Mouse (Mus musculus): ENCODE data around the gene Iqcf3. TPM values are rescaled to one million over a fixed set of nuclear protein-coding genes. Genes with fewer than 3 reads are reported as not detected.

Iqcf3 gene
- total RNA-seq, 2 experiments from 2014 or later, result not detected

DNA sequence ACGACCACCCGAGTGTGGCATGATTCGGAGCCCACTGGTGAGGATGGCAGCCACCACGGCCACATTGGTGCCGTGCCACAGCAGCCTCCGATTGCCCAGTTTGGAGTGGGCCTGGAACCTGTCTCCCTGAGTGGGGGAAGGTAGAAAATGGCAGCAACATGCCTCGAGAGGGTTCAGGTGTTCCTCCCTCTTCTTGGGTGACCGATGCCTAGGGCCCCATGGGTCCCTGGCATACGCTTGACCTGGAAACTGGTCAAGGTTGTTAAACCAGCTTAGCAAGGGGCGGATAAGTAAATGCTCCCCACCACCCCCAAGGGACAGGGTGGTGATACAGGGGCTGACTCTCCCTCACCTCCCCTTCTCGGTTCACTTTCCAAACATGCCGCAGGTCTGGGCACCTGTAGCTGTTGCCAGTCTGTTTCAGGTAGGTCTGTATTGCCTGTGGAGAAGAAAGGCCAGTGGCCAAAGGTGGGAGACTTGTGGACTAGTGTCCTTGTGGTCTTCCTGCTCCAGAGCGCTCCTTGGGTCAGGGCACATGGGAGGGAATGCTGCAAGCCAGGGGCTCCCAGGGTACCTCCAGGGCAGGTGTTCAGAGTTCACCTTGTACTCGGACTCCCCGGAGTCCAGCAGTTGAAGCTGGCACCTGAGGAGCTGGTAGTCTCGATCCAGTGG, 88.2 kb downstream of the Iqcf3 start:
- DNase-seq (ENCODE audit: low spot score in 2 of 2), result no peak

DNA sequence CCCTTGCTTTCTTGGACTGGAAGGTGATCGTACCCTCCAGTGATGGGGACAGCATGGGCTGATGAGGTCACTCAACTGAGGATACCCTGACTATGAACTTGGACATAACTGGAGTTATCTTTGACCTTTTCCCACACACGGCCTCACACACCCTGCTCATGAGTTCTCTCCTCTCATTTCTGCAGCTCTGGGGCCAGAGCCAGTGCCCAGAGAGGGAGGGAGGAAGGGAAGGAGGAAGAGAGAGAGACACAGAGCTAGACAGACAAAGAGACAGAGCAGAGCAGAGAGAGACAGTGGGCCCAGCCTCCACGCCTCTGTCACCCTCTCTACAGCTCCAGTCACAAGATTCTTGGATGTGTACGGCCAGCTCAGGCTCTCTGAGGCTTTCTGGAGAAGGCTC, 89.1 kb downstream of the Iqcf3 start:
- no peak for DNase-seq (ENCODE audit: low spot score in 2 of 2)

DNA sequence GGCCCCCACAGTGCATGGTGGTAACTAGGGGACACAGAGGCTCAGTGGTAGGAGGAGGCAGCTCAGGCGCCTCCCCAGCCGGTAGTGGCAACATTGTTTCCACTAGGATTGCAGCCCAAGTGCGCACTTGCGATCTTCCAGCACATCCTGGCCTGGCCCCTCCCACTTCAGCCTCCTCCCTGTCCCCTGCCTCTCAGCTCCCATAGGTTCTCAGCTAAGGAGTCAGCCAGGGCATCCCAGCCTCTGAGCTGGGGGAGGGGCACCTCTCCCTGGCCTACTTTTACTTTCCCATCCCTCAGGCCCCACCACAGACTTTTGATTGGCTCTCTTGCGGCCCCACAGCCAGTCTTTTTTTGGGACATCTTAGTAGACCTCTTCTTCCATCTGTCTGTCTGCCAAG, 89.5 kb downstream of the Iqcf3 start:
- DNase-seq (ENCODE audit: low spot score in 2 of 2), result peak in 1 of 2 experiments; percentile 63

DNA sequence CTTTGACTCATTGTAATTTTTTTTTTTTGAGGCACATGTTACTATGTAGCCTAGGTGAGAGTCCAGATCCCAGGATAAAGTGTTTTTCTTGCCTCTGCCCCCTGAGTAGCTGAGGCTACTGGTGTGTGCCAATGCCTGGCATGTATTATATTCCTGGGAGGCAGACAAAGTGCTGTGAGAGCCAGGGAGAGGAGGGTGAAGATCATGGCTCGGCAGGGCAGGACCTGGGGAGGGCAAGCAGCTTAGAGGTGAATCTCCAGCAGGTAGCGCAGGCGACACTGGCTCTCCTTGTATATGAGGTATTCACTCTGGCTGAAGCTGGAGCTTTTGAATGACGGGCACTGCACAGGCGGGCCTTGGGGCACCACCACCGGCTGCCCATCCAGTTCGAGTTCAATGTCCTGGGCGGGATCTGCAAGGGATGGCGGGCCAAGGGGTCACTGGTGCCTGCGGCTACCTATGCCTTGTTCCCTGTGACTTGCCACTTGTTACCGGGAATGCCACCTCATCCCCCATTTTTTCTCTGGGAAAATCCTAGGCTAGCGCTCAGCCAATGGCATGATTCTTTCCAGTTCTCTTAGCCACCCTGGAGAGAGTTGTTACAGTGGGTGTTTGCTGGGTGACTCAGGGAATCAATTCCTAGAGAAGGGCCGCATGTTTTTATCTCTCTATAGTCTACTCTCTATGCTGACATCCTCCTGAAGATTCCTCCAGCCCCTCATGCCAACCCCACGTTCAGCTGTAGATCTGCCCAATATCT, 90.3 kb downstream of the Iqcf3 start:
- DNase-seq (ENCODE audit: low spot score in 2 of 2), result no peak

DNA sequence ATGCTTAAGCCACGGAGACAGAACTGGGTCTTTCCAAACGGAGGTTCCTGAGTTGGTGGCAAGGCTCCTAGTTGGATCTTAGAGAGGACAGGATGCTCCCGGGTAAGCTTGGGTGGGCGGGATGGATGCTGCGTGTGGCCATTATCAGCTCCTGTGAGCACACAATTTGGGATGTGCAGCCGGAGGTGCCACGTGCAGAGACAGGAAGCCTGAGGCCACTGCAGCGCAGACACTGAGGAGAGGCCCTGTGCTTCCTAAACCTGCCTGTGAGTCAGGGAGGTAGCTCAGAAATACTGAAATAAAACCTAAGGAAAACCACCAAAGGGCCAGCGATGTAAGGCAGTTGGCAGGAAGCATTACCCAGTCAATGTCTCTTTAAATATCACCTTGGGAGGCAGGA, 91.7 kb downstream of the Iqcf3 start:
- no peak for DNase-seq (ENCODE audit: low spot score in 2 of 2)

DNA sequence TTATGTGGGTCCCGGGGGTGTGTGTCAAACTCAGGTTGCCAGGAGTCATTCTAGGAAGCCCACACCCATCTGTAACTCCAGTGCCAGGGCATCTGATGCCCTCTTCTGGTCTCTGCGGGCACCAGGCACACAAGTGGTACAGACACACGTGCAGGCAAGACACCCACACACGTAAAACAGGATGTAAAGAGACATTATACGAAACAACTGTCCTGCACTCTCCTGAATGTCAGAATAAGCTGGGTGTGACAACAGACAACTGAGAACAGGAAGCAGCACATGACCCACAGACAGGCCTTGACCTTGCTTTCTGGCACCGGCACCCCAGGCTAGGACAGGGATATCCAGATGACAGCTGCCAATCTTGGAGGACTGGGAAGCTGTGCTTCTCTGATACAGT, 92.1 kb downstream of the Iqcf3 start:
- no peak for DNase-seq (ENCODE audit: low spot score in 2 of 2)

DNA sequence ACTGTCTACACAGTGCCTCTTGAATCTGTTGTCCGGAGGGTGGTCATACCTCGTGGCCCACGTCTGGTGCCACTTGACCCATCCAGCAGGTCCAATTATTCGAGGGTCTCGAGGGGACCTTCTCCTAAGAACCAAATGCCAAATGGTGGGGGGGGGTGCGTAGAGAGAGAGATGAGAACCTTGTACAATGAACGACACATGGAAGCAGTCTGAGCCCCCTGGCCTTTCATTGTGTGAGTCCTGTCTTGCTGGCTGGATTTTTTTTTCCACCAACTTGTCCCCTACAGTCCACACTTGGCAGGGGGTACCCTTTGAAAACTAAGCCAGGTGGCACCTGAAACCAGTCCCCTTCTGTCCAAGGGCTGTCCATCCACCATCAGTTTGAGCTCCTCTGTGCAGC, 93.7 kb downstream of the Iqcf3 start:
- no peak for DNase-seq (ENCODE audit: low spot score in 2 of 2)

DNA sequence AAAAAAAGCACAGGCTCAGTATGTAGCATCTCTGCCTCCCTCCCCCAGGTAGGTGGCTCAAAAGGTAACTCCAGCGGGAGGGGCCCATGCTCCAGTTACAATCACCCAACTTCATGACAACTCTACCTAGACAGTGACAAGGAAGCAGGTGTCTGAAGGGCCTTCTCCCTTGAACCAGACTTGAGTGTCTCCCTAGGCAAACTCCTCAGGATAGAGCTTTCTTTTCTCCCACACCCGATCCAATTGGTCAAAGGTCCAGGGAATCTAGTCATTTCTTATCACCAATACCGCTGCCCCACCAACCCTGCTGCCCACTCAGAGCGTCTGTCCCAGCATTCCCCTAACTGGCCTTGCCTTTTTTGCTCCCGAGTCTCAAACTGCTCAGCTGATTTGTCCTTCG, 94.7 kb downstream of the Iqcf3 start:
- DNase-seq (ENCODE audit: low spot score in 2 of 2), result no peak

DNA sequence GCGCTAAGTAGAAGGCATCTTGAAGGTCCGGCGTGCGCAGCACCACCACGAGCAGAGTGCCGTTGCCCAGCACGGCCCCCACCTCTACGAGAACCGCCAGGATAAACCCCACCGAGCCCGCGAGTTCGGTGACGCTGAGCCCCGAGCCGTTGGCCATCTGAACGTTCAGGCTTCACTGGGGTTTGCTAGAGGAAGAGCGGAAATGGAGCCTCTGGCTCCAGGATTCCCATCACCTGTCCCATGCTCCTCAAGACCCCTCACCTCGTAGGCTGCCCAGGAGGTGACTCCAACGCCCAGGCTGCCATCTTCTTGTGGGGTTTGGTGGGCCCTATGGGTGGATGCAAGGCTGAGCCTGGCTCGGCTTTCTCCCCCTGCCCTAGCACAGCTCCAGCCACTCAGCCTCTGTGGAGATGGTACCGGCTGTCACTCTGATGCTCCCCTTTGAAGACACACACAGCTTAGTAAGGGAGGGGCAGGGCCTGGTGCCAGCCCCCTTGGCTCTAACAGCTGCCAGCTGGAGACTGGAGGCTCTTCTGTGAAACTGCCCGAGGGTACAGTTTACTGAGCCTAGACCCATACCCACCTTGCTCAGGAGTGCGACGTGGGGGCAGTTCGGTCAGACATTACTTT, 95.7 kb downstream of the Iqcf3 start, which contains the start of gene Gpr62:
TSS of gene Gpr62 (minus strand) at position 368 of the 630 bp plus-strand sequence.
- no peak for DNase-seq (ENCODE audit: low spot score in 2 of 2)

DNA sequence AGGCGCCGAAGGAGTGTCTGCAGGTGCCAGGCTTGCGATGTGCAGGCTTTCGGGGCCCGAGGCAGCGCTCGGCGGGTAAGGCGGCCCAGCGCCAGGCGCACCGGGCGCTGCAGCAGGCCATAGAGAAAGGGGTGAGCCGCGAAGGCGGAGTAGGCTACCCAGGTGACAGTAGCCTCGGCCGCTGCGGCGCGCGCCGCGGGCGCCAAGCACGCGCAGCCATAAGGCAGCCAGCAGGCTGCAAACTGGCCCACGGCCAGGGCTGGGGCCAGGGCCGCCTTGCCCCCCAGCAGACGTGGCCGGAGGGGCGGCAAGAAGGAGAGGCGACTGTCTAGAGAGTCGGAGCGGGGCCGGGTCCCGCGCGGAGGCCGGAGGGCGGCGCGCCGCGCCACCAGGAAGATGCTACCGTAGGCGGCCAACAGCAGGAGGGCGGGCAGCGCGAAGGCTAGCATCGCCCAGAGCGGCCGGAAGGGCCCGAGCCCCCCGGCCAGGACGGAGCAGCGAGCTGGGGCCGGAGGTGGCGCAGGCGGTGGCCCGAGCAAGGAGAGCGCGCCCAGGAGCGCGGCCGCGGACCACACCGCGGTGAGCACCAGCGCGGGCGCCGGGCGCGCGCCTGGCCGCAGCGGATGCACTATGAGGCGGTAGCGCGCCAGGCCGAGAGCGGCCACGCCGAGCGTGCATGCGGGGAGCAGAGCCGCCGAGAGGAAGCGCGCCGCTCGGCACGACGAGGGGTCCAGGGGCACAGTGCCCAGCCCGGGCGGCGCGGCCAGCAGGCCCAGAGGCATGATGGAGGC, 96.5 kb downstream of the Iqcf3 start:
- DNase-seq (ENCODE audit: low spot score in 2 of 2), result peak in 1 of 2 experiments; percentile 79

DNA sequence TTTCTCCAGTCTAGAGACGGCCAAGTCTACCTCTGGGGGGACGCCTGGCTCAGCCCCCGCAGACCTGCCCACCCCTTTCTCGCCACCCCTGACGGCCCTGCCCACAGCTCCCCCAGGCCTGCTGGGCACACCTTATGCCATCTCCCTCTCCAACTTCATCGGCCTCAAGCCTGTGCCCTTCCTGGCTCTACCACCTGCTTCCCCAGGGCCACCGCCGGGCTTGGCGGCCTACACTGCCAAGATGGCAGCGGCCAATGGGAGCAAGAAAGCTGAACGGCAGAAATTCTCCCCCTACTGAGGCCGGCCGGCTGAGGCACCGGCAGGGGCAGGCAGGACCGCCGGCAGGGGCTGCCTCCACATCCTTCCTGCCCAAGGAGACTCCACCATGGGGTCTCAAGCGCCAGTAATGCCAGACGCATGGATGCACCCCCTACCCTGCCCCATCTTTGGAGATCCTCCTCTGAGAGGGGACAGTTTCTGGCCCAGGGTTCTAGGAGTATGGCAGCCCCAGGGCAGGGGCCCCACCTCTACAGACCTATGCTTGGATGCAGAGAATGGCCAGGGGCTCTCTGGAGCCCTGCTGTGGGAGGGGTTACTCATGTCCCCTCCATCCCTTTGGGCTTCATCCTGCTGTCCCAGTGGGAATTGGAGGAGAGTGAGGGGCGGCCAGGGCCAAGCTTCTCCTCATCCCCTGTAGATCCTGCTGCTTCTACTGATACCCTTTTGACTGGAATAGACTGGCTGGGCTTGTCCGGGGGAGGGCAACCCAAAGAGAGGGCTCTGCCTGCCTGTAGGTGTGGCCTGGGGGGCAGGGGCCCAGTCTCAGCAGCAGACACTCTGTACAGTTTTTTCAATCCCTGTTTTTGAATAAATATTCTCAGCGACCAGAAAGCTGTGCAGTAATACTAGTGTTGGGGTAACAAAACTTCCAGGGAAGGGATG, 98.0 kb downstream of the Iqcf3 start:
- no peak for DNase-seq (ENCODE audit: low spot score in 2 of 2)

DNA sequence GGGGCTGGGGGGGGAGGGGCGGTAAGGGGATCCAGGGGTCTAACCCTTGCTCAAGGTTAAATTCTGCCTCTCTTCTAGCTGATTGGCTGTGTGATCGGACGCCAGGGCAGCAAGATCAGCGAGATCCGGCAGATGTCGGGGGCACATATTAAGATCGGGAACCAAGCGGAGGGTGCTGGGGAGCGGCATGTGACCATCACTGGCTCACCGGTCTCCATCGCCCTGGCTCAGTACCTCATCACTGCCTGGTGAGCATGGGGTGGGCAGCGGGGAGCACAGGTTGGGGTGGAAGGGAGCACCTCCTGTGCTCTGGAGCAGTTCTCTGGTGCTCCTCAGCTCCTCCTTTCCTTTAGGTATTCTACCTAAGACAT, 99.0 kb downstream of the Iqcf3 start:
- DNase-seq (ENCODE audit: low spot score in 2 of 2), result no peak

DNA sequence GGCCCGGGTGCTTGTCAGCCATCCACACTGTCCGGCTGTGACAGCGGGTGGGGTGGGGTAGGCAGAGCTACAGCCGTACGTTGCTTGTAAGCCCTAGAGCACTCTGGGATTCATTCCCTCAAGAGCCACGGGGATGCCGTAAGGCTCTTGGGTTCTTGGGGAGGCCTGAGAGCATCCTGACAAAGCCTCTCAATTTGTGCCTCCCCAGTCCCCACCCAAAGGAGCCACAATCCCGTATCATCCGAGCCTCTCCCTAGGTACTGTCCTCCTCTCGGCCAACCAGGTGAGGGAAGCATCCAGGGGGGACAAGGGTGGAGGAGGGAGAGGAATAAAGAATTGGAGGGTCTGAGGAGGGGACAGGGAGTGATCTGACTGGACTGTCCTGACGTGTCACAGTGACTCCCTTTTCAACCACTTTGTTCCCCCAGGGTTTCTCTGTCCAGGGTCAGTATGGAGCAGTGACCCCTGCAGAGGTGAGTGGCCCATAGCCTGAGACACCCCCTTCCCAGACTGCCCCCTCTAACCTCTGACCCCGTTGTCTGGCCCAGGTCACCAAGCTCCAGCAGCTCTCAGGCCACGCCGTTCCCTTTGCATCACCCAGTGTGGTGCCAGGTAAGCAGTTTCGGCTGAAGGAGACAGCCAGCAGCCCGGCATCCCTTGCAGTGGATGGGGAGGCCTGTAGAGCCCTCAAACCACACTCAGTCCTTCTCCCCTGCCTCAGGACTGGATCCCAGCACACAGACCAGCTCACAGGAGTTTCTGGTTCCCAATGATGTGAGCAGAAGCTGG, 99.6 kb downstream of the Iqcf3 start:
- DNase-seq (ENCODE audit: low spot score in 2 of 2), result no peak

DNA sequence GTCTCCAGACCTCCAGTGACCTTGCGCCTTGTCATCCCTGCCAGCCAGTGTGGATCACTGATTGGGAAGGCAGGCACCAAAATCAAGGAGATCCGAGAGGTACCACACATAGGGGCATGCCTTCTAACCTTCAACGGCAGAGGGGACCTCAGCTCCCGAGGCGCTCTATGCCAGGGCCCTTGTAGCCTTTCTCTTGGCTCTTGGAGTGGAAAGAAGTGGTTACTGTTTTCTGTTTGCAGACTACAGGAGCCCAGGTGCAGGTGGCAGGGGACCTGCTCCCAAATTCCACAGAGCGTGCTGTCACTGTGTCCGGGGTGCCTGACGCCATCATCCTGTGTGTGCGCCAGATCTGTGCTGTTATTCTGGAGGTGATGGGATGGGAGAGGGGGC, 100.4 kb downstream of the Iqcf3 start:
- DNase-seq (ENCODE audit: low spot score in 2 of 2), result no peak

DNA sequence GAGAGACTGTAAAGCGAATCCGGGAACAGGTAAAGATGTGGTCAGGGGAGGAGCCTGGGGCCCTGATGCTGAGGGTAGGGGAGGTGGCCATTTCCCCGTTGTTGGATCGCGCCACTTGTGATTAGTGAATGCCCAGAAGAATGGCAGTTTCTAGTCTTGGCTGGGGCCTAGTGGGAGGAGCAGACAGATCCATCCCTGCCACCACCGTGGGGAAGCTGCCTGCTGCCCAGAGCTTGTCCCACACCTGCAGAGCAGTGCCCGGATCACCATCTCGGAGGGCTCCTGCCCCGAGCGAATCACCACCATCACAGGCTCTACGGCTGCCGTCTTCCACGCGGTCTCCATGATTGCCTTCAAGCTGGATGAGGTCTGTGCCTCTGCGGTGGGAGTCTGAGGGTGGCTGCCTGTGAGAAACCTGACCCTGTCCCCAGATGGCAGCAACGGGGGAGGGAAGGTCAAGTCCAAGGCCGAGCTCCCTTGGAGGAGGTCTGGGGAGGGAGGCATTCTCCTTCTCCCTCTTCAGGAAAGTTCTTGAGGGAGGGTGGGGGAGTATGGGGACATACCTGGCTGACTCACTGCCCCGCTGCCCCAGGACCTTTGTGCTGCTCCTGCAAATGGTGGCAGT, 100.9 kb downstream of the Iqcf3 start:
- no peak for DNase-seq (ENCODE audit: low spot score in 2 of 2)

DNA sequence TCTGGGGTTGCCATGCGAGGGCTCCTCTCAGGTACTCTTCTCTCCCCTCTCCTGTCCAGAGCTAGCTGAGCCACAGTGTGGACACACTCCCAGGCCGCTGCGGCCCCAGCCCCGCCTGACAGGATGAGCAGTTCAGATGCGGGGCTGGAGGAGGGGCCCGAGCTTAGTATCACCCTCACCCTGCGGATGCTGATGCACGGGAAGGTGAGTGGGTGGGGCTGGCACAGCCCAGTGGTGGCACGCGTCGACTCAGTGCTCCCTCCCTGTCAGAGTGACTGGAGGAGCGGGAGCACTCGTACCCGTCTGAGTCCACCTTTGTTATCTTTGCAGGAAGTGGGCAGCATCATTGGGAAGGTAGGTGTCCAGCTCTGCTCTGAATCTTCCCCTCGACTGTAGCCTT, 101.5 kb downstream of the Iqcf3 start:
- no peak for DNase-seq (ENCODE audit: low spot score in 2 of 2)

DNA sequence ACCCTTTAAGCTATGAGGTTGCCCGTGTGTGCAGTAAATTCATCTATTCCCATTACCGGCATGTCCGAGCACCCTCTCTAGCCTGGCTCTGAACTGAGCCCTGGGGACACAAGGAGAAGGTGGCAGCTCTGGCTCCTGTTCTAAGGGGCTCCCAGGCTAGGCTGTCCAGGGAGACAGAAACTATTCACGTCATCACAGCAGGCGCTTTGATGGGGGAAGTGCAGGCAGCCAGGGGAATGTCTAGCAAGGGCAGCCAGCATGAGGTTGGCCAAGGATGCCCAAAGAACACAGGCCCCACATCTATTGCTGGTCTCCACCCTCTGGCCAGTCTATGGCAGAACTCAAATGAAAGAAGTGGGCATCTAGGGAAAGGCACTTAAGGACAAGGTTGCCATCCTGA, 103.5 kb downstream of the Iqcf3 start:
- no peak for DNase-seq (ENCODE audit: low spot score in 2 of 2)

DNA sequence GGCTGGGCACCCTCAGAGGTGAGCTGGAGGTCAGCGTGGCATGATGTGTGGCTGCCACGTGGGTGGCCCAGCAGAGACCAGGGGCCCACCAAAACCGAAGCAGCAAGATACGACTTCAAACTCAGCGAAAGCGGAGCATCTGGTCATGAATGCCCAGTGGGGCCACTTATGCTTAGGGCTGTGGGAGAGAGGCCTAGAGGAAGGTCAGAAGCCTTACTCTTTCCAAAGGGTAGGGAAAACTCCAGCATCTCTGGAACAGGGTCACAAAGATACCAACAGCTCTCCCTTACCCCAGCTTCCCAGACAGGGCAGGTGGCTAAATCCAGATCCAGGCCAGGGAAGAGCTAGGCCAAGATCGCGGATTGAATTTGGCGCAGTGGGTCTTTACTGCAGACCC, 104.3 kb downstream of the Iqcf3 start:
- no peak for DNase-seq (ENCODE audit: low spot score in 2 of 2)
